Mouse (Mus musculus) liver, adult 2 months (tissue): Measurements from ENCODE around the gene Gm8660.
"Not testable (repeated sequence)": the region's sequence is repeated elsewhere in the genome, so short reads cannot be mapped to it uniquely, and the experiment has no call there.

ENCODE experiments used
- CTCF ChIP-seq: fragments of 200-500 bp; IDR thresholded peaks from 2 replicates; pipeline ENCODE4 v1.5.1; 2011; ENCODE audit warnings: low read depth, low read length, control low read depth
- POLR2A ChIP-seq: fragments of 200-500 bp; IDR thresholded peaks from 2 replicates; pipeline ENCODE4 v1.6.1; 2011; ENCODE audit warnings: low read length, control low read depth; ENCODE audit not compliant: insufficient read depth; ENCODE audit errors: extremely low read depth

GRCm38 (mm10) chr7:22413283-22413682 lies 42.4 kb upstream of the Gm8660 start, which contains the start of gene Vmn1r148:
- TF ChIP-seq POLR2A, CTCF: not testable (repeated sequence)
